Mouse (Mus musculus) erythroblast, embryonic 14.5 days (primary cell): ENCODE measurements around the gene Adgb.

Experiments used
- GATA1 ChIP-seq: IDR thresholded peaks from 2 replicates; pipeline ENCODE4 v1.6.1; 2012; ENCODE audit warnings: low read length, inconsistent platforms, mixed read lengths
- TAL1 ChIP-seq: IDR thresholded peaks from 3 replicates; pipeline ENCODE4 v1.6.1; 2012; ENCODE audit warnings: low read length, inconsistent platforms, mixed read lengths

GRCm38 (mm10) chr10:10304370-10304769, 167.8 kb downstream of the Adgb start:
- TF ChIP-seq TAL1 (no peak), GATA1 (no peak)
